Mouse (Mus musculus) T-helper 1 cell (primary cell): Measurements from ENCODE around the gene Sec24b.

ENCODE experiments used
- in situ Hi-C: fragments of 300-600 bp; cut with MboI, MseI; formaldehyde crosslinking; loops from one replicate; pipeline ENCODE4 v1.15.1; 2025; ENCODE audit warnings: high pct_unique_total_duplicates

Gene Sec24b

DNA sequence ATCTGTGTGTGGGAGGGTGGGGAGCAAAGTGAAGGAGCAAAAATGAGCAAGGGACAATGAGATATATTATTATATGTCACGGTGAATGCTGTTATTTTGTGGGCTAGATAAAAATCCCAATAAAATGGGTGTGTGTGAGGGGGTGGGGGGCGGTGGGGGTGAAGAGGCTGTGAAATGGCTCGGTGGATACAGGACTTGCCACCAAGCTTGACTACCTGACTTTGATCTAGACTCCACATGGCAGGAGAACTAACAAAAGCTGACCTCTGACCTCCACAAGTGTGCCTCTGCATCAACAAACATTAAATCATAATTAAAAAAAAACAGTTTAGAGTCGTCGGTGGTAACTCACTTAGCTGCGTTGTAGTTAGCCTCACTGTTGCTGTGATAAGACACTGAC lies 81.8 kb downstream of the Sec24b start:
- in situ Hi-C loops, result no loop called here

DNA sequence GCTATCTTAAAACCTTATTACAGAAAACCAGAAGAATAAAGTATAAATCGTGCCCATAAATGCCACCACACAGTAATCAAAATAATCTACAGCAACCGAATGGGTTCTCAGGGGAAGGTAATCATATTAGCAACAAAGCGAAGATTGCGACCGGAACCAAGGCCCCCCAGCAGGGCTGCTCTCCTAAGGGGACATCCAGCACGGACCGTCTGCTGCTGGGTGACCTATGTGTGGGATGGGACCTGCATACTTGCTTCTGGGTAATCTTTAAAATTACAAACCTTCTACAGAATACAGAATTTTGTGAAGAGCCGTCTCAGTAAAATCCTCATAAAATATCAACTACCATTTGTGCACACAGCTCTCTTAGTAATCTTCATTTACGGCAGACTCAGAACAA lies 82.6 kb downstream of the Sec24b start:
- in situ Hi-C loops, result no loop called here

DNA sequence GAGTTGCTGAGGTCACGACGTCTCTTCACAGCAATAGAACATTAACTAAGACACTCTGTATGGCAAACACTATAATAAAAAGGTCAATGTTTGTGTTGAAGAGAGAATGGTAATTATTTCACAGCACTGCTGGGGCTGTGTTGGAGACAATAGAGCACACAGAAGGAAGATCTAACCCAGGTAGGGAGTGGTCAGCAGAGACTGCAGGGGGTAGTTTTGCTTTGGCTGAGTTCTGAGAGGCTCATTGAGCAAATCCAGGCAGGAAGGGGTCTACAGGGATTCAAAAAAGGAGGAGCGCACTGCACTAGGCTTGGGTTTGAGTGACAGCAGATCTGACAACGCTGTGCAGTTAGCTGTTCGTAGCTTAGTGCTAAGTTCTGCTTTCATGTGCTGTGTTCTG lies 85.0 kb downstream of the Sec24b start:
- in situ Hi-C loops, result no loop called here

DNA sequence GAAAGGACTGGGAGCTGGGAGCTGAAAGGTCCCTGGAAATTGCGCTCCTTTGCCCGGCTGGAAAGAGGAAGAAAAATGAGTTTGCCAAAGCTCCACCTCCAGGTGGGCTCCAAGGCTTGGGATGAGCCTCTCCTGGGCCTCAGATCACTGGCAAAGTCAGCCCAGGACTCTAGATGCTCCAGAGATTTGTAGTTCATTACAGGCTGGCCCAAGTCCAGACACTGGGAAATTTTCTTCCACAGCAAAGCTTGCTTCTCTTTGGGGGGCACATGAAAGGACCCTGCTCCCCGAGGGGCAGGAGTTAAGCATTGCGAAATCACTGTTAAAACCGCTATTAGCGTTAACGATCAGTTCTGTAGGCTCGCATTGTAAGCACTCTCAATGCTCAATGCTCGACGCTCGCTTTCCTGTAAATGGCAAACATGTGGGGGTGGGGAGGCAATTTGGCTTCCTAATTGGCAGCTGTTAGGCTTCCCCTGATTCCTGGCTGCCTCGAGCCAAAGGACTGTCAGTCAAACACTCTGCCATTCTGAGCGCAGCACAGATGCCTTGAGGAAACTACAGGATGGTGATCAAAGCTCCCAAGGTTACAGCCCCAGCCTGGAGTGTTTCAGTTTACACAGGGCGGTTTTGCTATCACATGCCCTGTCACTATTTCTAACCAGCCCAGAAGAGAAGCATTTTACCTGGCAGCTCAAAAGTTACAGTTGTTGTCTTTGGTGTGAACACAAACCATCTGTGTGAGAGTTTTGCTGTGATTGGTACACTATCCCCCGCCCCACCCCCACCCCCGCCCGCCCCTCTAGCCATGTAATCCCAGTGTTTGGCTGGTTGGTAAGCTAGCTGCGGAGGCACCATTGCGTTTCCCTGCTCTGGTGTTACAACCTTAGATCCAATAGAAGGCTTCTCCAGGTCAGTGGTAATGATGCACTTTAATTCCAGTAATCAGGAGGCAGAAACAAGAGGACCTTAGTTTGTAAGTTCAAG lies 90.5 kb downstream of the Sec24b start:
- in situ Hi-C loops, result no loop called here

DNA sequence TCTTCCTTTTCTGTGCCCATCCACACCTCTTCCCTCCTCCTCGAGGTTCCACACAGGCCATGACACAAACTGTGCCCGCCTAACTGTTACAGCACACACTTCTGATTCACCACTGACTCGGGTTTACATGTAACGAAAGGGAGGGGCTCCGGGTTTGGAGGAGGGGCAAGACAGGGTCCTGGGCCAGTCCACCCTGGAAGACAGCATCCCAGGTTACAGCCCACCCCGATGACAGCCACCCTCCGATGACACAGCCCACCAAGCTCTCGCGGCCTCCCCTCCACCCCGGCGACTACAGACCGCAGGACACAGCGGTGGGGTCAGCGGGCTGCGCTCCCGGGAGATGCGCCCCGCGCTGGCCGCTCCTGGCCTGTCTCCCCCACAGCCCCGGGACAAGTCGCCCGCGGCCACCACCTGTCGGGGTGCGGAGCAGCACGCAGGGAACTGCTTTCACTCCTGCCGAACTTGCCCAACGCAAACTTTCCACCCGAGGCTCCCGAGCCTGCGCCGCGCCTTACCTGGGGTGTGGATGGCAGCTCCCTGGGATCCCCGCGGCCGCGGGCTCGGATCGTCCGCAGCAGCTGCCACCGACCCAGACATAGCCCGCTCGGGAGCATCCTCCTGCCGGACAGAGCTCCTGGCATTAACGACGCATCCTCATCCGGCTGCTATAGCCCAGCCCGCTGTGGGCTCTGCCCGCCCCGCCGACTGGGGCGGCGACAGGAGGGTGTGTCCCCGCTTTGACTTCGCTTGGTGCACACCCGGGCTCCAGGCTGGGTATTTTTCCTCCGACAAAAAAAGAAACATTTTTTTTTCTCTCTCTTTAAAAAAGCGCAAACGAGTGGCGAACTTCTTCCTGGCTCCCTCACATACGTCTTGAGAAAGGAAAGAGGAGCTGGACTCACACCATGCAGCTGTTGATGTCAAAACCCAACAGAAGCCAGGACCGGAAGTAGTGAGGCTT lies 91.6 kb downstream of the Sec24b start, which contains the start of gene Mcub:
TSS of gene Mcub (minus strand) at position 775 of the 964 bp plus-strand sequence.
- in situ Hi-C loops, result no loop called here

DNA sequence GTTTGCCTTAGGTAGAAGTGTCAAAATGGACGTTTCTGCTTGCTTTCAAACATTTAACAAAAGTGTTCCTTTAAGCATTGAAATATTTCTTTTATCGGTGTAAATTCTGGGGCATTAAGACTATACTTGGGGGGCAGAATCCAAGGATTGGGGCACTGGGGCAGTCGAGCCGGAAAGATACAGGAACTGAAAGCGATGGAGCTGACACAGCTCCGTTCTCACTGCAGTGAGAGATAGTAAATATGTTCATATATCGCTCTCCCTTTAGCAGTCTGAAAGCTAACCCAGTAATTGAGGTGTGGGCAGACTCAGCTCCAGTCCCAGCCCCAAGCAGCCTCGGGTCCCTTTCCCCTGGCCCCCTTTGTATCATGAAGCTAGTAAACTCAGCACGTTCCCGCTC lies 92.3 kb downstream of the Sec24b start:
- in situ Hi-C loops, result no loop called here

DNA sequence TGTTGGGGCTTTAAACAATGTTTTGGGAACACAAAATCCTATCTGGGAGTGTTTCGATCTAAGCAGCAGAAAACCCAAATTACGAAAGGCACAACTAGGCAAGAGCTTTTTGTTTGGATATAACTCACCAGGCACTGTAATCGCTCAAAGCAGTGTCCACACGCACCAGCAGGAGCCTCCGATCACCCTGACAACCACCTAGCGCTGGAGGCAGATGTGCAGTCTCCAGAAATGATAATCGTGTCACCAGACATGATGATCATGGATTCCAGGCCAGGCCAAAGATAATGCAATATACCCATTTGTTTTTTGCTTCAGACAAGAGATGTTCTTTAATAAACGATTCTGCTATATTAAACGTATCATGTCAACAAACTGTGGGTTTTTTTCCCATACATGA lies 93.5 kb downstream of the Sec24b start:
- in situ Hi-C loops, result no loop called here

DNA sequence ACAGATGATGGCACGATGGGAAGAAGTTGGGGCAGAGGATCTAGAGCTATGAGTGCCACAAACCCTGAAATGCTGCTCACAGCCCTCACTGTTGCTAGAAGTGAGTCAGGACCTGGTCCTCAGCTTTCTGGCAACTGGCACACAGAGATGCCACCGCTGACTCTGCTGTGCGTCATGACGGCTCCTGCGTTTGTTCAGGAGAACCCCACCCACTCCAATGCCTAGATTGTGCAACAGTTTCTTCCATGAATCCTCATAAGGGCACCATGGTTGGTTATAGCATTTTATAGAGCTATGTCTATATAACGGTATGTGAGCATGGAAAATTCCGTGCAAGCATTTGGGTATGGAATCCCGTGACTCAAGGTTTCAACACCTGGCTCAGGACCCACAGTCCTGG lies 96.7 kb downstream of the Sec24b start:
- in situ Hi-C loops, result no loop called here

DNA sequence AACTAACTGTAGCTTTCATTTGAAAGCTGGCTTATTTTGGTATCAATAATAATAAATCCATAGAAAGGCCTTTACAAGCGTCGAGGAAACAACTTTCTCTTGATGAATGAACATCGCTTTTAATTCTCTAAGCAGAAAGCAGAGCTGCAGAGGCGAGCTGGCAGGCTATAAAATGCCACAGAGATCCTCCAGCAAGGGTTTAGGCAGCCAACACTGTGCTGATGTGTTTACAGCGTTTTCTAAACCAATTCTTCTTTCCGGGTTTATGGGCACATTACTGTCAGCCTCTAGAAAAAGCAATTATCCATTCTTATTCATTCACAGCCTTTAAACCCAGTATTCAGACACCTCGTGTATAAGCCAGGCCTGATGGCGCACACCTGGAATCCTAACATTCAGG lies 98.8 kb downstream of the Sec24b start:
- in situ Hi-C loops, result no loop called here

DNA sequence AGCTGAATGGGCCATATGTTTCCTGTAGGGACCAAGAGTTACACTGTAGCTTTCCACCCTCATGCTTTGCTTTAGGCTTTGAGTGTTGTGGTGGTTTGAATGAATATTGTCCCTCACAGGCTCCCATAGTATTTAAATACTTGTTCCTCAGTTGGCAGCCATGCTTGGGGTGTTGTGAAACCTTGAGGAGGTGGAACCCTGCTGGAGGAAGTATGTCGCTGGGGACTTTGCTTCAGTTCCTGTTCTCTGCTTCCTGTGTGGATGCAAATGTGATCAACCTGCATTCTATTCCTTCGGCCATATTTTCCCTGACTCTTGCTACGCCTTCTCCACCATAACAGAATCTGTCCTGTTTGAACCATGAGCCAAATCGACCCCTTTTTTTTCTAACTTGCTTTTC lies 108.1 kb downstream of the Sec24b start:
- in situ Hi-C loops, result loop anchor here (10.0 kb wide), 1 partner anchor 1332 kb away; no protein-coding TSS in a partner anchor

DNA sequence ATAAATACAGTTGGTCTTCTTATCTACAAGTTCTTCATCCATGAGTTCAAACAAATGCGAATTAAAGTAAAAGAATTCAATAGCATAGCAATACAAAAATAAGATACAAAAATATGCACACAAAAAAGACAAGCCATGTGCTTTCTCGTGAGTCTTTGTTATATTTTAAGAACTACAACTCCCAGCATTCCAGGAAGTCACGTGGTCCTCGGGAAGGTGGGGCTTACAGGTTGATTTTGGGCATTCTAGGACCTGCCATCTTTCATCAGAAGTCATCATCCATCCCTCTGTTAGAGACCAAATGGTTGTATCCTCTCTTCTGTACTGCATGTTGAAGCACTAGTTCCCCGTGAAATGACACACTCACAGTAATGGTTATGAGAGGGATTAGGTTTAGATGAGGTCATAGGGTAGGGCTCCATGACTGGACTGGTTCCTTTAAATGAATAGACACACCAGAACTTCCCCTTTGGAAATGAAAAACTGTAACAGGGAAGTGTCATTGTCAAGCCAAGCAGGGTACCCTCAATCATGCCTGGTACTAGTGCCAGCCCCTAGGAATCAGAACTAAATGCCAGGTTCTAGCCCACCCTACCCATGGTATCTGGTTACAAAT lies 112.1 kb downstream of the Sec24b start:
- in situ Hi-C loops, result no loop called here

DNA sequence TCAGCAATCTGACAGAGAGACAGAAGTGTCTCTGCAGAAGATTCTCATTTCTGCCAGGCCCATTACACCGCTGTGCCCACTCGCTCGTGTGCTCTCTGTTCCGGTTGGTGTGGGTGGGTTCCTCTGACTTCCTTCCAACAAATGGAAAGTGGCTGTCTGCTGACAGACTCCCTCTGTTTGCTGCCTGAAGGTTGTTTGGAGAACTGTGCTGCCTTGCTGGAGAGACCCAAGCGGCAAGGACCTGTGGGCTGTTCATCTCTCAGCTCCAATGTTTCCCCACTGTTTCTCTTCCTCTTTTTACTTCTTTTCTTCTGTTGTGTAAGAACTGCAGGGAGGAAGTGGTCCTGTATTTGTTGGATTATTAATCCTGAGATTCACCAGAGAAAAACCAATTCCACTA lies 113.0 kb downstream of the Sec24b start:
- in situ Hi-C loops, result no loop called here

DNA sequence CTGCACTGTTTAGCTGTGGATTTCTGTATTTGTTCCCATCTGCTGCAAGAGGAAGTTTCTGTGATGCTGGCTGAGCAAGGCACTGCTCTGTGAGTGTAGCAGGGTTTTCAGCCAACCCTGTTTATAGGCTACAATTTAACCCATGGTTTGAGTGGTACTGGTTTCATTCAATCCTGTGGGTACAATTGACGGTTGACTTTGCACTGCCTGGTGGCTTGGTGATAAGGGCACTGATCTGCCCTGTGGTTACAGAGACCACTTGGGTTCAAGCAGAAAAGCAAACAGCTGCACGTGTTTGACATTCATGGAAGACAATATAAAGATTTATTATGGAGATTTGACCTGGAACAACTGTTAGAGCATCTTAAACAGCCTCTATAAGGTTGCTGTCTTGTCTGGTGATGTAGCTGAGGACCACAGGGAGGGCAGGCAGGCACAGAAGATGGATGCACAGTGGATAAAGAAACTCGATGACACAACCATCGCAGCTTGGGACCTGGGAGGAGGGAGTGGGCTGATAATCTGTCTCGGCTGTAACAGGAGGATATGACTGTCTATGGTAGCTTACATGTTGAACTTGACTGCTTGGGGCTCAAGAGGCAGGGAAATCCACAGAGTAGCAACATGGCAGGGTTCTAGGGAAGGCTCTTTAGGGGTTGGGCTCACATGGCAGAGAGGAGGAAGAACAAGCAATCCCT lies 115.0 kb downstream of the Sec24b start:
- in situ Hi-C loops, result no loop called here

DNA sequence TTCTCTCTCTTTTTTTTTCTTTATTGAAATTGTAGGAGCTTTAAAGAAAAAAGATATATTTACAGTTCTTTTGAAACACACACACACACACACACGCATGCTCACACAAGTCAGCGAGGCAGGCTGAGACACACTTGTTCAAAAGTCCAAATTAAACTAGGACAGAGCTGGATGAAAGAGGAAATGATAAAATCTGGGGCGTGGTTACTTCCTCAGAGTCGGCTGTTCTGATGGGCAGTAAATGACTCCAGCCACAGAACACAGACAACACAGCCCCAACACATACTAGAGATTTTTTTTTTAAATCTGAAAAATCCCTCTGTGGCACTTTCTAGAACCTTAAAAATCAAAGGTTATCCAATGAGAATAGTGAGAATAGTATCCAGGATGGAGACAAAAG lies 117.5 kb downstream of the Sec24b start:
- in situ Hi-C loops, result no loop called here

DNA sequence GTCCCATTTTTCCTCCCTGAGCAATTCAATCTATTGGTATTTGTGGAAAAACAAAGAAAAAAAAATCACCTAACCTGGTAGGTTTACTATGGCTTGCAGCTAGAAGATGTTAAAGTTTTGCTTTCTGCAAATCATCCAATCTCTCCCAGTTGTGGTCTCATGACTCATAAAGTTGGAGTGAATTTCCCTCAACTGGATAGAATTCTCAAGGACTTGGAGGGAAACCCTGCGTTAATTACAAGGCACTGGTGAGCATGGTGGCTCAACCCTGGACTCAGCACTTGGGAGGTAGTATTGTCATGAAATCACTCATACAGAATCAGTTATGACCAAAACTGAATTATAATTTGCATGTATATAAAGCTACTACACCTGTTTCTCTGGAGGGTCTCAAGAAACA lies 120.1 kb downstream of the Sec24b start:
- in situ Hi-C loops, result no loop called here

DNA sequence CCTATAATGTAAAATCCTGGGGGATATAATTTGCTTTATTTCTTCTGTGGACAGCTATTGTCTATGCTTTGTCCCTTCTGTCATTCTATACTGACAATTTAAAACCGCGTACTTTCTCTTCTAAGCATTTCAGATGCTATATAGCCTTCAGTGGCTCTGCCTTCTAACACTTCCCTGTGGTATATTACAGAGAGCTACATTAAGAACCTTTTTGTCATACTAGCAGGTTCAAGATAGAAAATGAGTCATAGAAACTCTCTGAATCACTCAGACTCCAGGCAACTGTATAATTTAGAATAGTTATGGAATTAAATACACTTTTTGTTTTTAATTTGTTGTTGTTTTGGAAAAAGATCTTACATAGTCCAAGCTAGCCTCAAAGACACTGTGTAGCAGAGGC lies 120.6 kb downstream of the Sec24b start:
- in situ Hi-C loops, result no loop called here

DNA sequence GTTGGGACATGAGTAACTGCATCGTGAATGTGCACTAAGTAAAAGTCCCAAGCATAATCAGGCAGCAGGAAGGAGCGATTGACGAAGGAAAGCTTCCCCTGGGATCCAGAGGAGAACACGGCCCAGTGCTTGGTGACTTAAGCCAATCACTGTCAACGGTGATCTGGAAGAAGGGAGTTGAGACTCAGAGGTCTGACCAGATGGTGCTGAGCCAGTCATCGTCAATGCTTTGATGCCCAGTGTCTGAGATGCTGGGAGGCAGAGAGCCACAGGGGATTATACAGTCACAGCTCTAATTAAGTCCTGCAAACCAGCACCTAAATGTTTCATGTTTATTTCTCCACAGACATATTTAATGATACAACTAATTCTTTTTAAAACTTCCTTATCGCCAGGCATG lies 122.3 kb downstream of the Sec24b start:
- in situ Hi-C loops, result no loop called here

DNA sequence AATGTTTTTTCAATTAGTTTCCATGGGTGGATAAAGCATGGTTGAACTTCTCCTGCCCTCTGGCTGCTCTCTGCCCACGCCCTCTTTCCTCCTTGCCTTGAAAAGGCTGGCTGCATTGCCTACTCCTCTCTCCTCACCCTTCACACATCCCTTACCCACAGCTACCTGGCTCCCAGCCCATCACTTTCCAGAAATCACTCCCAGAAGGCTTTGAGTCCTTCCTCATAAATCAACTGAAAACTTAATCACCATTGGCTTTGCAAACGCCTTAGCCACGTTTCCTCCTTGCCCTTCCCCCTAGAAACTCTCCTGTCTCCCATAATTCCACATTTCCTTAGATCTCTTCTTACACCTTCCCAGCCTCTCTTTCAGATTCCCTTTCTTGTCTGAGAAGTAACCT lies 123.5 kb downstream of the Sec24b start:
- in situ Hi-C loops, result no loop called here

DNA sequence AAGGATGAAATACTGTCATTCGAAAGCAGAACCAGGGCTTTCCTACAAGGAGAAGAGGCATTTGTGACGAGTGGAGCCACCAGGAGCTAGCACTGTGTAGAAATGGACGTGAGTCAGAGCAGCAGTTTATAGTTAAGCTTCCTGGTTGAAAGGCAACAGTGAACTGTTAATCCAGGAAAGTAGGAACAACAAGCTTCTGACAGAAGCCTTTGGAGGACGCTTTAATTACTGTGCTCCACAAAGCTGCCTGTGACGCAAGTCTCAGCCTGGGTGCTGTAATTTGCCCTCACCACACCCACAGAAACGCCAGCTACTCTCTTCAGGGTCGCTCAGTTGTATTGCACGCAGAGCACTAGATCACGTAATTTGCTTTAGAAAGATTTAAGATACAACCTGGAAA lies 124.8 kb downstream of the Sec24b start:
- in situ Hi-C loops, result no loop called here
